Mouse (Mus musculus) intestine, embryonic 14.5 days (tissue): ENCODE results near the gene Lrrc10. TPM values are rescaled to one million over a fixed set of nuclear protein-coding genes. Genes with fewer than 3 reads are reported as not detected.
"Not testable (repeated sequence)": the region's sequence is repeated elsewhere in the genome, so short reads cannot be mapped to it uniquely, and the experiment has no call there.

ENCODE experiments used
- ATAC-seq: fragments of 200-750 bp; cut with Nextera tagmentation; replicated peaks from 2 replicates; pipeline ENCODE4 v1.8.0; 2017; ENCODE audit warnings: low read depth, moderate number of reproducible peaks, moderate TSS enrichment, moderate library complexity; ENCODE audit not compliant: low FRiP score, low TSS enrichment
- DNase-seq: peaks from one replicate; pipeline ENCODE4 v3.0.0-alpha.2; 2018; ENCODE audit warnings: low spot score
- H3K27ac ChIP-seq: fragments of 300-500 bp; sonication (generic); 2 replicates; pipeline ENCODE4 v1.5.1; 2014; ENCODE audit warnings: low read depth, mild to moderate bottlenecking, control low read depth
- H3K27me3 ChIP-seq: fragments of 300-500 bp; sonication (generic); replicated peaks from 2 replicates; pipeline ENCODE4 v1.6.1; 2014; ENCODE audit warnings: low read length, control low read depth; ENCODE audit not compliant: control insufficient read depth, insufficient read depth
- H3K36me3 ChIP-seq: fragments of 300-500 bp; sonication (generic); 2 replicates; pipeline ENCODE4 v1.6.1; 2014; ENCODE audit warnings: low read length, control low read depth; ENCODE audit not compliant: control insufficient read depth, insufficient read depth
- H3K4me1 ChIP-seq: fragments of 300-500 bp; sonication (generic); replicated peaks from 2 replicates; pipeline ENCODE4 v1.6.1; 2014; ENCODE audit warnings: low read length, control low read depth, mixed read lengths; ENCODE audit not compliant: control insufficient read depth, insufficient read depth
- H3K4me2 ChIP-seq: fragments of 300-500 bp; sonication (generic); 2 replicates; pipeline ENCODE4 v1.6.1; 2014; ENCODE audit warnings: low read length
- H3K4me3 ChIP-seq: fragments of 300-500 bp; sonication (generic); 2 replicates; pipeline ENCODE4 v1.5.1; 2014; ENCODE audit warnings: low read depth, low read length, control low read depth, mixed read lengths
- H3K9ac ChIP-seq: fragments of 300-500 bp; sonication (generic); 2 replicates; pipeline ENCODE4 v1.6.1; 2014; ENCODE audit warnings: mild to moderate bottlenecking, low read length
- H3K9me3 ChIP-seq: fragments of 300-500 bp; sonication (generic); 2 replicates; pipeline ENCODE4 v1.6.1; 2016; ENCODE audit warnings: low read length, control low read depth; ENCODE audit not compliant: control insufficient read depth
- WGBS: fragments of 180-500 bp; shearing (Covaris S2); extraction: QIAGEN DNeasy Blood & Tissue Kit; methylation state at CpG from one replicate; pipeline ENCODE4 v1.1.7; 2014; 5-methylcytosine and 5-hydroxymethylcytosine counted together
- polyA plus RNA-seq: library from polyadenylated mRNA; unstranded; fragments of >200 nt; fragmentation: Nextera tagmentation; extraction: Ambion mirVana; gene quantifications from 2 replicates; pipeline ENCODE4 v1.2.1, GENCODE M21; 2014

The Lrrc10 gene
- polyA plus RNA-seq, 1 experiment from 2014 or later, result not detected

DNA sequence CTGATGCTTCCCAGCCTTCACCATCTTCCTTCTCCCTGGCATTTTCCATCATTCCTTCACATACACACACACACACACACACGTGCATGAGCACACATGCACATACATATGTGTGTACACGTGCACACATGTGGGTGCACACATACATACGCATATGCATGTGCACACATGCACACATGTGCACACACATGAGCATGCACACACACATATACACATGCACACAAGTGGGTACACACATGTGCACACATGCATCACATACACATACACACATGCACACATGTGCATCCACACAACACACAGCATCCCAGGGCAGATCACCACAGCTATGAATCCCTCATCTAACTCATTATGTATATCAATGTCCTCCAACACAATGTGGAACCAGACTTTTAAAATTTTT lies 14.0 kb upstream of the Lrrc10 start:
- Histone ChIP-seq H3K27ac (no peak overlapping the region), H3K27me3 (no peaks in the 10 kb centered on the region), H3K4me2 (no peak overlapping the region), H3K9ac (no peak overlapping the region), H3K36me3 (no peaks in the 10 kb centered on the region), H3K4me3 (no peak overlapping the region), H3K9me3 (no peaks in the 10 kb centered on the region), H3K4me1 (no peaks in the 10 kb centered on the region)
- WGBS, result 91% methylated on average over 3 of the region's 3 CpGs
- ATAC-seq (no peak), DNase-seq (no peak)

DNA sequence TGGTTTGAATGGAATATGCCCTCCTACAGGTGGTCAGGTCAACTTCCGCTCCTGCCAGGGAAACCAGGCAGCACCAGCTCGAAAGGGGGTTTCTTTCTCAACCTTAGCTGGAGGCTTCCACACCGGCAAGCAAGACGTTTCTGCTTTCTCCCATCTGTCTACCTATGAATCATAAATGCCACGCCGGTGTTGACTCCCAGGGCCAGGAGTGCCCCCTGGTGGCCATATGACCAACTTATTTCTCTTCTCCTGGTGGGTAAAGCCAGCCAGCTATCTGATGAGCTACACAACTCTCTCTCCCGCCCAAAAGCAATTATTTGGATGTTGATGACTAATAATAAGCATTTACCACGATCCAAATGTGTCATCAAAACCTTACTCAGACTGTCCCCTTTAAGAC lies 11.4 kb upstream of the Lrrc10 start:
- H3K9me3 ChIP-seq, result no peaks in the 10 kb centered on the region
- H3K27me3 ChIP-seq, result no peaks in the 10 kb centered on the region
- H3K4me1 ChIP-seq, result no peaks in the 10 kb centered on the region
- ATAC-seq (peak; percentile 49; the same call in 1 of the 2 replicates), DNase-seq (peak; percentile 91)
- H3K36me3 ChIP-seq, result no peaks in the 10 kb centered on the region
- H3K4me2 ChIP-seq, result no peak overlapping the region
- no peak overlapping the region for H3K9ac ChIP-seq
- H3K4me3 ChIP-seq, result no peak overlapping the region
- 24% methylated on average over 8 of the region's 8 CpGs for WGBS
- no peak overlapping the region for H3K27ac ChIP-seq

DNA sequence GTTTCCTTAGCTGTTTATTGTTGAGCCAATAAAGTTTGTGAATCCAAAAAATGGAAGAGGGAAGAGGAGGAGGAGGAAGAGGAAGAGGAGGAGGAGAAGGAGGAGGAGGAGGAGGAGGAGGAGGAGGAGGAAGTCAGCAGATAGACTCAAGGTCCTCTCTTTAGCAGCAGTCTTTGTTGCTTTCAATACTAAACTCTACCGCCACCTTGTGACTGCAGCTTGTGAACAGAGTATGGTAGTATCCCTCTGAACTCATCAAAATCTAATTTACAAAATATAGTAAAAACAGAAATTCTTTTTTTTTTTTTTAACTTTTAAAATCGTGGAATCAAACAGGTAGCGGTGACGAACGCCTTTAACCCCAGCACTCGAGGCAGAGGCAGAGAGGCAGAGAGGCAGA lies 4.8 kb upstream of the Lrrc10 start:
- H3K4me2 ChIP-seq, result no peak overlapping the region
- 67% methylated on average over 6 of the region's 6 CpGs for WGBS
- DNase-seq, result no peak
- H3K9me3 ChIP-seq, result no peaks in the 10 kb centered on the region
- ATAC-seq, result no peak
- H3K27me3 ChIP-seq, result no peaks in the 10 kb centered on the region
- H3K4me3 ChIP-seq, result no peak overlapping the region
- H3K4me1 ChIP-seq, result no peaks in the 10 kb centered on the region
- H3K36me3 ChIP-seq, result no peaks in the 10 kb centered on the region
- H3K9ac ChIP-seq, result no peak overlapping the region
- no peak overlapping the region for H3K27ac ChIP-seq

DNA sequence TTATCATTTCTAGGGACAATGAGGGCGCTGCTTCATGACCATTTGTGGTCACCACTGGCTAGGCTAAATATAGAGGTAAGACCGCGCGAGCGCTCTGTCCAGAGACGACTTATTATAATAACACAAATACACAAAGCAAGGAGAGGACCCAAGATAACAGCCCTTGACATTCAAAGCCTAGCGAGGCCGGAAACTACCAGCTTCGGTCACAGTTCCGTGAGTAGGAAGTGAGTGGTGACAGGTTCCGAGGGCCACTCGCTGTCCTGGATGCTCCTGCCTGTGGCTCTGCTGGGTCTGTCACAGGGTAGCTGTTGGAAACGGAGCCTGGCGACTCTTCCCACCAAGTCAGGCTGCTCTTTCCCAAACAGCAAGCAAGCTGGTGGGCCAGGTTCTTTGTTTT lies 2.8 kb upstream of the Lrrc10 start:
- no peak overlapping the region for H3K4me3 ChIP-seq
- WGBS, result 80% methylated on average over 14 of the region's 14 CpGs
- no peak overlapping the region for H3K4me2 ChIP-seq
- H3K27me3 ChIP-seq, result no peaks in the 10 kb centered on the region
- ATAC-seq (no peak), DNase-seq (no peak)
- H3K27ac ChIP-seq, result no peak overlapping the region
- H3K9ac ChIP-seq, result no peak overlapping the region
- no peaks in the 10 kb centered on the region for H3K4me1 ChIP-seq
- H3K36me3 ChIP-seq, result no peaks in the 10 kb centered on the region
- no peaks in the 10 kb centered on the region for H3K9me3 ChIP-seq

DNA sequence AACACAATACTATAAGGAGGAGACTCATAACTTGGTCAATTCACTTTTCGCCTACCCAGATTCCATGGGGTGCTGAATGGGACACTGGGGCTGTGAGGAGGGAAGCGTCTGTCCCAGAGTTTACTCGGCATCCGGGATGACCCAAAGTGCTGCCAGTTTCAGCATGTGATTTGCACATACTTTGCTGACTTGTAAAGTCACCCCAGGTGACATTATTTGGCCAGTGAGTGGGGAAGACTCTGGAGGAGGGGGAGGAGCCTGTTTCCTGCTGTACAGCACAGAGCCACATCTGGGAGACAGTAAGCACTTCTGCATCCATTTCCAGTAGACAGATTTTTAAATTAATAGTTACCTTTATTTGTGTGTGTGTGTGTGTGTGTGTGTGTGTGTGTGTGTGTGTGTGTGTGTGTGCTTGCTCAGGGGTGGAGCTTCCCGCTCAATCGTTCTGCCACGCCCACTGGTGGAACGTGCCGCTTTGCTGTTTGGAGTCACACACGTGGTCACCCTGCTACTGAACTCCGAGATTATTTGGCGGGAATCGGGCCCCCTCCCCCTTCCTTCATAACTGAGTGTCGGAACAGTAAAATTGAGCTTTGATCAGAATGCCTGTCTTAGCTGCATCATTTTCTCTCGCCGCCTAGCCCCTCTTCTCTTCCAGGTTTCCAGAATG lies 1.5 kb upstream of the Lrrc10 start:
- not testable (repeated sequence) for H3K4me1 ChIP-seq, H3K27me3 ChIP-seq, H3K36me3 ChIP-seq, H3K4me3 ChIP-seq, H3K9me3 ChIP-seq, H3K9ac ChIP-seq, ATAC-seq, H3K27ac ChIP-seq, DNase-seq
- 30% methylated on average over 16 of the region's 16 CpGs for WGBS
- H3K4me2 ChIP-seq, result peak overlapping the region; percentile 37

DNA sequence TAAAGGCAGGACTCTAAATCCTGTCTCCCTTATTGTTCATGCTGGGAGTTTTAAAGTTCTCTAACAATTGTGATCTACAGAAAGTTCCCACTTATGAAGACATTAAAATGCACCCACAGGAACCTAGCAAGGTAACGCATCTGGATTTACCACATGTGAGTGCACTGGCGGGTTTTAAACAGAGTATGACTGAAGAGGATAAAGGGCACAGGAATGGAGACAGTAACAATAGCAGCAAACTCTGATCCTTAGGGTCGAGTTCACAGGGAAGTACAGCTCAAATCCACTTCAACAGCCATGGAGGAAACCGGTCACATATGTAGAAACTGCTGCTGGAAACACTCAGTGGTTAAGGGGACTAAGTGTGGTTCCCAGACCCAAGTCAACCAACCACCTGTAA lies 4.1 kb downstream of the Lrrc10 start:
- H3K4me1 ChIP-seq, result no peaks in the 10 kb centered on the region
- no peak for DNase-seq
- H3K9me3 ChIP-seq, result no peaks in the 10 kb centered on the region
- no peak overlapping the region for H3K9ac ChIP-seq
- WGBS, result 81% methylated on average over 4 of the region's 4 CpGs
- no peak overlapping the region for H3K4me2 ChIP-seq
- peaks cover 62% of the 10 kb centered on the region for H3K36me3 ChIP-seq
- H3K27me3 ChIP-seq, result no peaks in the 10 kb centered on the region
- no peak overlapping the region for H3K4me3 ChIP-seq
- ATAC-seq, result no peak
- no peak overlapping the region for H3K27ac ChIP-seq

DNA sequence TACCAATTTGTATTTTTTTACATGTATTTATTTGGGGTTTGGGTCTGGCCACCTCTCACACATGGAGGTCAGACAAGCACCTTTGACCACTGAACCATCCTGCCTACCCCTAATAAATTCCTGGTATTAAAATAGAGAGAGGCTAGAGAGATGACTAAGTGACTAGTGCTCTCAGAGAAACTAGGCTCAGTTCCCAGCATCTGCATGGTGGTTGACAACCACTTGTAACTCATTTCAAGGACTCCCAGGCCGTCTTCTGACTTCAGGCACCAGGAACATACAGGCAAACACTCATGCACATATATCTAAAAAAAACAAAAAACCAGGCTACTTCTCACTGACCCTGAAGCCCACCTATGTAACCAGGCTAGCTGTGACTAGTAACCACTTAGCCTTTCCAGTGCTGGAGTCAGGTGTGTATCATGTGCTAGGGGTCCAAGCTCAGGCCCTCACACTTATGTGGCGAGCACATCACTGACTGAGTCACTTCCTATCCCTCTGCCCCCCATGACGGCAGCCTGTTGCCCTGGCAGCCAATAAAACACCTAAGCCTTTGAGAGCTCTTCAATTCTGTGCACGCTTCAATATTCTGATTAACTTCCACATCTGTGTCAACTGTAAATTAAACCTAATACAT lies 4.9 kb downstream of the Lrrc10 start:
- Histone ChIP-seq H3K27me3 (no peaks in the 10 kb centered on the region), H3K36me3 (peaks cover 70% of the 10 kb centered on the region), H3K4me3 (no peak overlapping the region), H3K4me2 (no peak overlapping the region), H3K9me3 (no peaks in the 10 kb centered on the region), H3K9ac (no peak overlapping the region), H3K27ac (no peak overlapping the region), H3K4me1 (no peaks in the 10 kb centered on the region)
- whole genome bisulfite sequencing, result 74% methylated on average over 4 of the region's 4 CpGs
- ATAC-seq (no peak), DNase-seq (no peak)

DNA sequence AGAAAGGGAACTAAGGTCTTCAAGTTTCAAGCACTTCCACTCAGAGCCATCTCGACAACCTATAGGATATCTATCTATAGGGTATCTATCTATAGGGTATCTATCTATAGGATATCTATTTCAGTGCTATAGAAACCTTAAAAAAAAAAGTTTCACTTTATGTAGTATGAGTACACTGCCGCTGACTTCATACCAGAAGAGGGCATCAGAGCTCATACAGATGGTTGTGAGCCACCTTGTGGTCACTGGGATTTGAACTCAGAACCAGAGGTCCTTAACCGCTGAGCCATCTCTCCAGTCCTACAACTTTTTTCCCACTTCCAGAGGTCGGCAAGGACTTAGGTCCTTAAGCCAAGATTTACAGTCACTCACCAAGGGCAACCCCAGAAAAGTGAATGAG lies 10.5 kb downstream of the Lrrc10 start:
- H3K4me3 ChIP-seq, result no peak overlapping the region
- no peaks in the 10 kb centered on the region for H3K27me3 ChIP-seq
- H3K4me2 ChIP-seq, result no peak overlapping the region
- ATAC-seq (no peak), DNase-seq (no peak)
- peaks cover 98% of the 10 kb centered on the region for H3K36me3 ChIP-seq
- WGBS, result 91% methylated on average over 4 of the region's 4 CpGs
- H3K27ac ChIP-seq, result no peak overlapping the region
- H3K9ac ChIP-seq, result no peak overlapping the region
- no peaks in the 10 kb centered on the region for H3K9me3 ChIP-seq
- H3K4me1 ChIP-seq, result peaks cover 4% of the 10 kb centered on the region; the same call in 1 of the 2 replicates

- H3K27me3 ChIP-seq, result no peaks in the 10 kb centered on the region
- peak overlapping the region; percentile 91 for H3K4me3 ChIP-seq
- peaks cover 10% of the 10 kb centered on the region for H3K4me1 ChIP-seq
- H3K36me3 ChIP-seq, result peaks cover 42% of the 10 kb centered on the region
- peak overlapping the region; percentile 89 for H3K9ac ChIP-seq
- DNase-seq (peak; percentile 64), ATAC-seq (no peak)
- H3K27ac ChIP-seq, result no peak overlapping the region
- H3K9me3 ChIP-seq, result no peaks in the 10 kb centered on the region
- whole genome bisulfite sequencing, result 3% methylated on average over 15 of the region's 15 CpGs
- peak overlapping the region; percentile 95 for H3K4me2 ChIP-seq
Observed at GRCm38 (mm10) chr10:117062894-117063253, 17.7 kb downstream of the Lrrc10 start.
